Mouse (Mus musculus): ENCODE measurements around the gene Eif2b1.

DNA sequence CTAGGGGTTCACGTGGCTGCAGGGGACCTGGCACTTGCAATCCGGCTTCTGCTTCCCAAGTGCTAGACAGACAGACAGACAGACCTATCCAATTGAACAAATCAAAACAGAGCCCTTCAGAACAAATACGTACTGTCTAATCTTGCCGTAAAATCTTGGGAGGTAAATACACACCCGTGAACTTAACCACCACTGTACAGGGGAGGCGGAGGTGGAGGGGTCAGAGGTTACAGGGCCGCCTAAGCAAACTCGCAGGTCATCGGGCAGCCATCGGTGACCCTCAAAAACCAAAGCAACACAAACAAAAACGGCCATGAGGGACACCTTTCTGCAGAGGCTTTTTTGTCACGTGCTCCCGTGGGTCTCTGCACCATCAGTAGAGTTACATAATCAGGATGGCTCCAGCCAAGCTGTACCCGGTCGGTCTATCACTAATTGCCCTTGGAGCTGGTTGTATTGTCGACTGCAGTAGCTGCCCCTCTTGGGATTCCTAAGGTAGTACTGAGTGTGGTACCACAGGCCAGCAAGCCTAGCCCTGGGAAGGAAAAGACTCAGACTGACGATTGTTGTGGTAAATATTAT, 26.2 kb upstream of the Eif2b1 start:
- TF ChIP-seq GATA1 (IDR thresholded peaks at IDR 0.05; ENCODE audit: borderline replicate concordance, low read length) (no peak), FLI1 (IDR thresholded peaks at IDR 0.05; ENCODE audit: low read length) (no peak)

Measured in megakaryocyte, embryonic 14.5 days (primary cell).